Mouse (Mus musculus) intestine, embryonic 14.5 days (tissue): ENCODE results near the gene Eipr1. TPM values are rescaled to one million over a fixed set of nuclear protein-coding genes. Genes with fewer than 3 reads are reported as not detected.

ENCODE experiments used
- ATAC-seq: fragments of 200-750 bp; cut with Nextera tagmentation; replicated peaks from 2 replicates; pipeline ENCODE4 v1.8.0; 2017; ENCODE audit warnings: low read depth, moderate number of reproducible peaks, moderate TSS enrichment, moderate library complexity; ENCODE audit not compliant: low FRiP score, low TSS enrichment
- DNase-seq: peaks from one replicate; pipeline ENCODE4 v3.0.0-alpha.2; 2018; ENCODE audit warnings: low spot score
- H3K27ac ChIP-seq: fragments of 300-500 bp; sonication (generic); 2 replicates; pipeline ENCODE4 v1.5.1; 2014; ENCODE audit warnings: low read depth, mild to moderate bottlenecking, control low read depth
- H3K27me3 ChIP-seq: fragments of 300-500 bp; sonication (generic); replicated peaks from 2 replicates; pipeline ENCODE4 v1.6.1; 2014; ENCODE audit warnings: low read length, control low read depth; ENCODE audit not compliant: control insufficient read depth, insufficient read depth
- H3K36me3 ChIP-seq: fragments of 300-500 bp; sonication (generic); 2 replicates; pipeline ENCODE4 v1.6.1; 2014; ENCODE audit warnings: low read length, control low read depth; ENCODE audit not compliant: control insufficient read depth, insufficient read depth
- H3K4me1 ChIP-seq: fragments of 300-500 bp; sonication (generic); replicated peaks from 2 replicates; pipeline ENCODE4 v1.6.1; 2014; ENCODE audit warnings: low read length, control low read depth, mixed read lengths; ENCODE audit not compliant: control insufficient read depth, insufficient read depth
- H3K4me2 ChIP-seq: fragments of 300-500 bp; sonication (generic); 2 replicates; pipeline ENCODE4 v1.6.1; 2014; ENCODE audit warnings: low read length
- H3K4me3 ChIP-seq: fragments of 300-500 bp; sonication (generic); 2 replicates; pipeline ENCODE4 v1.5.1; 2014; ENCODE audit warnings: low read depth, low read length, control low read depth, mixed read lengths
- H3K9ac ChIP-seq: fragments of 300-500 bp; sonication (generic); 2 replicates; pipeline ENCODE4 v1.6.1; 2014; ENCODE audit warnings: mild to moderate bottlenecking, low read length
- H3K9me3 ChIP-seq: fragments of 300-500 bp; sonication (generic); 2 replicates; pipeline ENCODE4 v1.6.1; 2016; ENCODE audit warnings: low read length, control low read depth; ENCODE audit not compliant: control insufficient read depth
- WGBS: fragments of 180-500 bp; shearing (Covaris S2); extraction: QIAGEN DNeasy Blood & Tissue Kit; methylation state at CpG from one replicate; pipeline ENCODE4 v1.1.7; 2014; 5-methylcytosine and 5-hydroxymethylcytosine counted together
- polyA plus RNA-seq: library from polyadenylated mRNA; unstranded; fragments of >200 nt; fragmentation: Nextera tagmentation; extraction: Ambion mirVana; gene quantifications from 2 replicates; pipeline ENCODE4 v1.2.1, GENCODE M21; 2014

Eipr1 gene
- polyA plus RNA-seq, 1 experiment from 2014 or later = 31.0 TPM

DNA sequence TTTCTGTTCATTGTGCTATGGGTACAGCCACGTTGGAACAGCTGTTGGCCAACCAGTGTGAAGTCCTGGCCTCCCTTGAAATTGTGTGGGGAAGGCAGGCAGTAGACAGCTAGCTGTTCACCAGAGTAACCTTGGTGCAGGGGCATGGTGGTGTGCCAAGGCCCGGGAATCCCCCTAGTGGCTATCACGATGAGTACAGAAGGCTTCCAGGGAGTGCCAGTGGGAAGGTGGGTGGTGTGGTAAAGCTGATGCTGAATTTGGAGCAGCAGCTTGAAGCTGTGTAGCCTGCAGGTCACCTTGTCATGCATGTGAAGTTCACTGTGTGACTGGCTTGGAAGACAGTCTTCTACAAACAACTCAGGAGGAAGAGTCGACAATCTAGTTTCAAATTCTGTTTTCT lies 32.8 kb downstream of the Eipr1 start:
- 39% methylated on average over 4 of the region's 4 CpGs for WGBS
- Histone ChIP-seq H3K4me2 (no peak overlapping the region), H3K9ac (no peak overlapping the region), H3K4me1 (peaks cover 6% of the 10 kb centered on the region; the same call in 1 of the 2 replicates), H3K27ac (no peak overlapping the region), H3K4me3 (no peak overlapping the region), H3K9me3 (no peaks in the 10 kb centered on the region), H3K36me3 (no peaks in the 10 kb centered on the region), H3K27me3 (no peaks in the 10 kb centered on the region)
- ATAC-seq (no peak), DNase-seq (no peak)

DNA sequence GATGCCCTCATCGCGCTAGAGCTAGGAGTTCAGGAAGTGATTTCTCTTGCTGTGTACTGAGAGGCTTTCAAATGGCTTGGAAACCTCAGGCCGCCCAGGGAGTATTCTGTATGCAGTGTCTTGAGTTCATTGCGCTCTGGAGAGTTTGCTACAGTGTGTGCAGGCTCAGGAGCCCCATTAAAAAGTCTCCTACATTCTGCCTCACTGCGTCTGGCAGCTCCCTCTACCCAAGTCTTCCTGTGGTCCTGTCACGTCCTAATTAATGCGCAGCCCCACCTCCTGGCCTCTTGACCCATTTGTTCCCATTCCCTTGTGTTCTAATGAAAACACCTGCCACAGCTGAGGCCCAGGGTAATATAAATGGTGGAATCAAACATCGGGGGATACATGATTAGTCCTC lies 33.3 kb downstream of the Eipr1 start:
- H3K36me3 ChIP-seq = no peaks in the 10 kb centered on the region
- DNase-seq (no peak), ATAC-seq (no peak)
- 35% methylated on average over 8 of the region's 8 CpGs for WGBS
- no peaks in the 10 kb centered on the region for H3K27me3 ChIP-seq
- H3K4me1 ChIP-seq = peaks cover 6% of the 10 kb centered on the region; the same call in 1 of the 2 replicates
- H3K9ac ChIP-seq = no peak overlapping the region
- H3K4me2 ChIP-seq = no peak overlapping the region
- H3K27ac ChIP-seq = no peak overlapping the region
- no peaks in the 10 kb centered on the region for H3K9me3 ChIP-seq
- H3K4me3 ChIP-seq = no peak overlapping the region

DNA sequence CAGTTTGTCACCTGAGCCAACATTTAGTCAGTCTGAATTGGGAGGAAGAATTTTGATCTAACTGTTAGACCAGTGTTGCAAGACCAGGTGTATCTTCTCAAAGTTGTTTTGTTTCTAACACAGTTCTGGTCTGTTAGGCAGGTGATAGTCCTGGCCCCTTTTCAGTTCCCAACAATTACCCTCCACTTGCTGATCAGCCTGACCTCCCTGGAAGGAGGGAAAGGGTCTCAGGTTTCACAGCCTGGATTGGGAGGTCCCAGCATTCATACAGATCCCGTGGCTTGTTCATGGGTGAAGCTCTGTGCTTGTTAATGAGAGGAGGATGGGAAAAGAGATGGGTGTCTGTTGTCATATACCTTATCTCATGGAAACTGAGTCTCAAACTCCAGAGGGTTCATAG lies 33.7 kb downstream of the Eipr1 start:
- no peak overlapping the region for H3K4me3 ChIP-seq
- no peaks in the 10 kb centered on the region for H3K36me3 ChIP-seq
- H3K27me3 ChIP-seq = no peaks in the 10 kb centered on the region
- DNase-seq (no peak), ATAC-seq (no peak)
- WGBS = 5% methylated on average over 1 of the region's 1 CpGs
- H3K4me2 ChIP-seq = no peak overlapping the region
- peaks cover 6% of the 10 kb centered on the region; the same call in 1 of the 2 replicates for H3K4me1 ChIP-seq
- no peaks in the 10 kb centered on the region for H3K9me3 ChIP-seq
- no peak overlapping the region for H3K27ac ChIP-seq
- H3K9ac ChIP-seq = no peak overlapping the region

DNA sequence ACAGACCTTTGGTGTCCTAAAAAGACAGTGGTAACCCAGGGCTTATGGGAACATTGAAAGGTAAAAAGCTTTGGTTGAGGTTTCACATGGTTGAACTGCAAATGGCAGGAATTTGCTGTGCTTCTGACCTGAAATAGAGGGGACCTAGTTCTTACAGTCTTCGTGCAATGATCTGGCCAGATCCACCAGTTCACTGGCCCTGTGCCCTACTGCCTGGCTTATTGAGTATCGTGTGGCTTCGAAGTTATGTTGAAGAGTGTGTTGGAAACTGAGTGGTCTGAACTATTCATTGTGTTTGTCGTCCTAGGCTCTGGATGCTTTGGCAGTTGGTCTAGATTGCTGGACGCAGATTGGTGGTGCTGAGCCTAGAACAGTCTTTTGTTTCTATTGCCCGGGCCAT lies 34.7 kb downstream of the Eipr1 start:
- peaks cover 6% of the 10 kb centered on the region; the same call in 1 of the 2 replicates for H3K4me1 ChIP-seq
- ATAC-seq = no peak
- no peak overlapping the region for H3K4me3 ChIP-seq
- 92% methylated on average over 6 of the region's 6 CpGs for WGBS
- H3K4me2 ChIP-seq = no peak overlapping the region
- no peak for DNase-seq
- no peak overlapping the region for H3K9ac ChIP-seq
- H3K36me3 ChIP-seq = no peaks in the 10 kb centered on the region
- H3K9me3 ChIP-seq = no peaks in the 10 kb centered on the region
- no peak overlapping the region for H3K27ac ChIP-seq
- H3K27me3 ChIP-seq = no peaks in the 10 kb centered on the region

DNA sequence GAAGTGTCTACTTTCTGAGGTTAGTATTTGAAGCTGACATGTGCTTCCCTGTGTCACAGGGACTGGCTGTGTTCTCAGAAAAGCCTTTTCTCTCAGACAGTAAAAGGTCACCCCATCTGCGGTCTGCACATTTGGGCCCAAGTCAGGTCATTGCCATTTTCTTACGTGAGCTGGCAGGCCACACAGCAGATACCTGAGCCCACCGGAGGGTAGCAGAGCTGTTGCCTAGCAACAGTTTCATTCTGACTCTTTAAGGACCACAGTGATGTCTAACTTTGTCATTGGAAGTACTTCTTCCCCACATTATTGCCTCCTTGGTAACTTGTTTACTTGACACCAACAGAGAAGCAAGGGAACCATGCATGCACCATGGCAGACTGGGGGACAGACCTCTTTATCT lies 41.0 kb downstream of the Eipr1 start:
- no peak for ATAC-seq
- Histone ChIP-seq H3K4me2 (no peak overlapping the region), H3K27ac (no peak overlapping the region), H3K27me3 (no peaks in the 10 kb centered on the region), H3K9me3 (no peaks in the 10 kb centered on the region), H3K4me1 (no peaks in the 10 kb centered on the region), H3K9ac (no peak overlapping the region), H3K4me3 (no peak overlapping the region), H3K36me3 (no peaks in the 10 kb centered on the region)
- WGBS = 82% methylated on average over 3 of the region's 3 CpGs
- DNase-seq = no peak

DNA sequence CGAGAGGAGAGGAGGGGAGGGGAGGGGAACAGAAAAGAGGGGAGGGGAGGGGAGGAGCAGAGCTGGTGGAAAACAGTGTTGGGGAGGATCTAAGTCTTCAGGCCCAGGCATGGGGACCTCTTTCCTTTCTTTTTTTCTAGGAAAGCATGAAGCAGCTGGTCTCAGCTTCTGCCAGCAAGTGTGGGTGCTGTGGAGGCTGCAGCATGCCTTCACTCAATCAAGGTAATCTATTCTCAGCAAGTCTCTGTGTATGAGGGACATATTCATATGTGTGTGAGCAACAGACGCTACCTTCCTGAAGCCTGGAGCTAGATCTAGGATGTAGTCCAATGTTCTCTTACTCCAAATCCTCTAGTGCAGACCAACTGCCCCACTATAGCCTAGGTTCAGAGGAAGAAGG lies 42.1 kb downstream of the Eipr1 start:
- Histone ChIP-seq H3K9ac (no peak overlapping the region), H3K4me1 (no peaks in the 10 kb centered on the region), H3K4me2 (no peak overlapping the region), H3K27ac (no peak overlapping the region), H3K27me3 (no peaks in the 10 kb centered on the region), H3K4me3 (no peak overlapping the region), H3K36me3 (no peaks in the 10 kb centered on the region), H3K9me3 (0 out of 2 replicates have a peak, but pooled peaks cover 2% of the 10 kb centered on the region)
- DNase-seq (no peak), ATAC-seq (no peak)
- WGBS = 54% methylated on average over 2 of the region's 2 CpGs

DNA sequence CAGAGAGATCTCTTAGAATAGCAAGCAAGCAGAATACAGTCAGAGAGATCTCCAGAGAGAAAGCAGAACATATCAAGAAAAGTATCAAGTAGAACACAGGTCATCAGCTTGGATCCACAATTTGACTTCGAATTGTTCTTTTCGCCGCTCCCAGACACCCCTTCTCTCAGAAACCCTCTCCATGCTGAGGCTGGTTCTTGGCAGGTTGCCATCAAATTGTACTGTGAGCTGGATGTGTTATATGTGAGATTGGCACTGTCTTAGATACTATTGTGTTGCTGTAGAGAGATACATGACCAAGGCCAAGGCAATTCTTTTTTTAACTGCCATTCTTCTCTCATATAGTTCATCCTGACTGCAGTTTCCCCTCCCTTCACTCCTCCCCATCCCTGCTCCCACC lies 43.4 kb downstream of the Eipr1 start:
- Histone ChIP-seq H3K4me1 (no peaks in the 10 kb centered on the region), H3K9ac (no peak overlapping the region), H3K27me3 (no peaks in the 10 kb centered on the region), H3K4me2 (no peak overlapping the region), H3K4me3 (no peak overlapping the region), H3K36me3 (no peaks in the 10 kb centered on the region), H3K27ac (no peak overlapping the region), H3K9me3 (0 out of 2 replicates have a peak, but pooled peaks cover 2% of the 10 kb centered on the region)
- WGBS = 97% methylated on average over 3 of the region's 3 CpGs
- DNase-seq (no peak), ATAC-seq (no peak)

DNA sequence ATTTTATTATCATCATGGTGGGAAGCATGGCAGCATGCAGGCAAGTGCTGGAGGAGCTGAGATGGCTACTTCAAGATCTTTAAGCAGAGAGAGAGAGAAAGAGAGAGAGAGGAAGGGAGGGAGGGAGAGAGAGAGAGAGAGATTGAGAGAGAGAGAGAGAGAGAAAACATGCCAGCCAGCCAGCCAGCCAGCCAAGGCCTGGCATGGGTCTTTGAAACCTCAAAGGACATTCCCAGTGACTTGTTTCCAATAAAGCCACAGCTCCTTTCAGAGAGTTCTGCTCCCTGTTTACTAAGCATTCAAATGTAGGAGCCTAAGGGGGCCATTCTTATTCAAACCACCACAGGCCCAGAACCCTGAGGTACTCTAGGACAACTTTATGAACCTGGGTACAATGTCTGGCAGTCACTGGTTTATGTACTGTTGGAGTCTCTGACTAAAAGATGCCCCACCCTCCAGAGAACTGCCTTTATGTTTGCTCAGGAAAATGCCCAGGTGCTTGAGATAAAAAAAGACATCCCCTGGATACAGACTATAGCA lies 45.3 kb downstream of the Eipr1 start:
- Histone ChIP-seq H3K4me3 (no peak overlapping the region), H3K9me3 (0 out of 2 replicates have a peak, but pooled peaks cover 2% of the 10 kb centered on the region), H3K36me3 (no peaks in the 10 kb centered on the region), H3K27ac (no peak overlapping the region), H3K4me2 (no peak overlapping the region), H3K4me1 (no peaks in the 10 kb centered on the region), H3K27me3 (no peaks in the 10 kb centered on the region), H3K9ac (no peak overlapping the region)
- ATAC-seq = no peak
- DNase-seq = no peak

DNA sequence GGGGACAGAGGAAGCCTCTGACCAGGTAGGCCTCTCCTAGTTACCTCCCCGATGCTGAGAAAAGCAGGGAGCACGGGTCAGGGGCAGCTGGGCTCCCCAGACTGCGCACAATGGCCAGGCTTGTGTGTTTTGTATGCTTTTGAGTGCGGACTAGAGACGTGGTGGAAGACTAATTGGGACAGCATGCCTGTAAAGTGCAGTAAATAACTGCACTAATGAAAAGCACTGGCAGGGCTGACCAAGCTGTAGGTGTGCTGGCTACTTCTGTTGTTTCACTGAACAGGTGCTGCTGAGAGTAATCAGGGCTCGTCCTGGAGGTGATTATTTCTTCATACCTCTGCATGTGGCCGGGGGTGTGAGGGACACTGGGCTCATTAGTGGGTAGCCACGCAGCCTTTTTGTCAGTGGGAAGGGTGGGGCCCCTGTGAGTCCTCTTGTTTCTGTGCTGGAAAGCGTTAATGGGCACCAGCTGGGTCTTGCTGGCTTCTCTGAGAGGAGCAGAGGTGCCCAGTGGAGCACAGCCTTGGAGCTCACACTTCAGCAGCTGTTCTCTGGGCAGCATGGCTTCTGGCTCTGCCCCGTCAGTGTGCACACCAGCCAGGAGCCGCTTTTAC lies 48.3 kb downstream of the Eipr1 start:
- peaks cover 4% of the 10 kb centered on the region; the same call in 1 of the 2 replicates for H3K4me1 ChIP-seq
- ATAC-seq (no peak), DNase-seq (no peak)
- WGBS = 70% methylated on average over 11 of the region's 11 CpGs
- H3K4me2 ChIP-seq = no peak overlapping the region
- H3K9me3 ChIP-seq = 0 out of 2 replicates have a peak, but pooled peaks cover 2% of the 10 kb centered on the region
- H3K4me3 ChIP-seq = no peak overlapping the region
- no peak overlapping the region for H3K27ac ChIP-seq
- no peak overlapping the region for H3K9ac ChIP-seq
- no peaks in the 10 kb centered on the region for H3K27me3 ChIP-seq
- no peaks in the 10 kb centered on the region for H3K36me3 ChIP-seq
